Mouse (Mus musculus): ENCODE results near the gene Ciapin1. TPM values are rescaled to one million over a fixed set of nuclear protein-coding genes. Genes with fewer than 3 reads are reported as not detected.

Gene Ciapin1
- polyA plus RNA-seq, 1 experiment = 58.3 TPM

DNA sequence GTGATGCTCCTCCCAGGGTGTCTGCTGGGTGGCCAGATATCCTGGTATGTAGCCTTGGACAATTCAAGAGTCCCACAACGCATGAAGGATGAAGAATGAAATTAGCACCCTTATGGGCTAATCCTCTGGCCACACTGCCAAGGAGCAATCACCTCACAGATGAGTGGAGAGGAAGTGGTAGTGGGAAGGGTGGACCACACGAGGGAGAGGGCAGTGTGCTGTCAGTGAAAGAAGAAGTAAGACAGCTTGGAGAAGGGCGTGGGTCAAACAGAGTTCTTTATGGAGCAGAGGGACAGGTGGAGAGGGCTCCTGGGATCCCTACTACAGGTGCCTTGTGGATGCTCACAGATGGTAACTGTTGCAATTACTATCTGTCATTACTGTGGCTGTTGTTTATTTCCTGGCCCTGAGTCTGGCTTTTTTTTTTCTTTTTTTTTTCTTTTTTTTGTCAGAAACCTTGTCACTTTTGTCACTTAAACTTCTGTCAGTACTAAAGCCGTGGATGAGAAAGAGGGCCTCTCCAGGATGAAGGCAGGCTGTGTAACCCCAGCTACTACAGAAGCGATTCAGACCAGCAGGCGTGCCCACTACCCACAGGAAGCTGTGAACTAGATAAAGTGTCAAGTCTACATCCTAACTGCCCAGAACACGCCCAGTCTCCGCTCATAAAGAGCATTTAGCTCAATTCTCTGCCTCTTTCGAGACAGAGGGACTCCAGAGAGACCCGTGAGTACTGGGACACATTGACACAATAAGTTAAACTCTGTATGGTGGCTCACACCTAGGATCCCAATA lies 33.4 kb downstream of the Ciapin1 start:
- TF ChIP-seq POLR2A (IDR thresholded peaks at IDR 0.05; ENCODE audit: control insufficient read depth, low read depth, low read length) (no peak), CTCF (IDR thresholded peaks at IDR 0.05; ENCODE audit: control insufficient read depth, insufficient read depth, insufficient replicate concordance, low read depth, low read length) (no peak)

GRCm38 (mm10) chr8:94803551-94803950 lies 34.6 kb downstream of the Ciapin1 start:
- no peaks in the 10 kb centered on the region for H3K27me3 ChIP-seq (ENCODE audit: control insufficient read depth, insufficient read depth, low read length)
- no peaks in the 10 kb centered on the region for H3K4me1 ChIP-seq (ENCODE audit: control insufficient read depth, insufficient read depth, low read length)
- TF ChIP-seq POLR2A (IDR thresholded peaks at IDR 0.05; ENCODE audit: control insufficient read depth, low read depth, low read length) (no peak), CTCF (IDR thresholded peaks at IDR 0.05; ENCODE audit: control insufficient read depth, insufficient read depth, insufficient replicate concordance, low read depth, low read length) (no peak)
- no peak overlapping the region for H3K27ac ChIP-seq (ENCODE audit: control insufficient read depth, insufficient read depth, low read depth, low read length)
- no peak overlapping the region for H3K4me3 ChIP-seq (ENCODE audit: control insufficient read depth, low read depth, low read length)
- no peaks in the 10 kb centered on the region for H3K36me3 ChIP-seq (ENCODE audit: control insufficient read depth, insufficient read depth, low read length)

More for the DNA sequence above, 33.4 kb downstream of the Ciapin1 start:
- no peaks in the 10 kb centered on the region for H3K36me3 ChIP-seq (ENCODE audit: control insufficient read depth, insufficient read depth, low read length)
- H3K4me3 ChIP-seq (ENCODE audit: control insufficient read depth, low read depth, low read length) = no peak overlapping the region
- no peak overlapping the region for H3K27ac ChIP-seq (ENCODE audit: control insufficient read depth, insufficient read depth, low read depth, low read length)
- no peaks in the 10 kb centered on the region for H3K4me1 ChIP-seq (ENCODE audit: control insufficient read depth, insufficient read depth, low read length)
- H3K27me3 ChIP-seq (ENCODE audit: control insufficient read depth, insufficient read depth, low read length) = no peaks in the 10 kb centered on the region

DNA sequence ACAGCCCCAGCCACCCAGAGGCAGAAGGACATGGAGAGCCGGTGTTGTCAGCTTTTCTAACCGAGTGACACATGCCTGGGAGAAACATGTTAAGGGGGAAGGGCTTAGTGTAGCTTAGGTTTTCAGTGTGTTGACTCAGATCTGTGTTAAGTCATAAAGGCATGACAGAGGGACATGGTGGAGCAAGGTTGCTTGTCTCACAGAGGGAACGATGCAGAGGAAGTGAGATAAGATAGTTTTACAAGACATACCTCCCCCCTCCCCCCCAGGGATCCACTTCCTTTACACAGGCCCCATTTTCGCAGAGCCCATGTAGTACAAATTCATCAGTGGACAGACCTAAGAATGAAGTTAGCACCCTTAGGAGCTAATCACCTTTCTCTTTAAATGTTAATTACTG lies 35.8 kb downstream of the Ciapin1 start:
- no peaks in the 10 kb centered on the region for H3K27me3 ChIP-seq (ENCODE audit: control insufficient read depth, insufficient read depth, low read length)
- no peaks in the 10 kb centered on the region for H3K36me3 ChIP-seq (ENCODE audit: control insufficient read depth, insufficient read depth, low read length)
- H3K27ac ChIP-seq (ENCODE audit: control insufficient read depth, insufficient read depth, low read depth, low read length) = no peak overlapping the region
- no peak for TF ChIP-seq POLR2A (IDR thresholded peaks at IDR 0.05; ENCODE audit: control insufficient read depth, low read depth, low read length)
- no peak for TF ChIP-seq CTCF (IDR thresholded peaks at IDR 0.05; ENCODE audit: control insufficient read depth, insufficient read depth, insufficient replicate concordance, low read depth, low read length)
- peak overlapping the region; percentile 31; the same call in 1 of the 2 replicates for H3K4me3 ChIP-seq (ENCODE audit: control insufficient read depth, low read depth, low read length)
- no peaks in the 10 kb centered on the region for H3K4me1 ChIP-seq (ENCODE audit: control insufficient read depth, insufficient read depth, low read length)

- Histone ChIP-seq H3K36me3 (ENCODE audit: control insufficient read depth, insufficient read depth, low read length) (no peaks in the 10 kb centered on the region), H3K4me3 (ENCODE audit: control insufficient read depth, low read depth, low read length) (peak overlapping the region; percentile 3; the same call in 1 of the 2 replicates), H3K4me1 (ENCODE audit: control insufficient read depth, insufficient read depth, low read length) (no peaks in the 10 kb centered on the region), H3K27ac (ENCODE audit: control insufficient read depth, insufficient read depth, low read depth, low read length) (no peak overlapping the region), H3K27me3 (ENCODE audit: control insufficient read depth, insufficient read depth, low read length) (no peaks in the 10 kb centered on the region)
- TF ChIP-seq CTCF (IDR thresholded peaks at IDR 0.05; ENCODE audit: control insufficient read depth, insufficient read depth, insufficient replicate concordance, low read depth, low read length) = peak; percentile 41; the same call in 1 of the 2 replicates
- TF ChIP-seq POLR2A (IDR thresholded peaks at IDR 0.05; ENCODE audit: control insufficient read depth, low read depth, low read length) = no peak
Observed at GRCm38 (mm10) chr8:94801293-94802095, 36.7 kb downstream of the Ciapin1 start.

DNA sequence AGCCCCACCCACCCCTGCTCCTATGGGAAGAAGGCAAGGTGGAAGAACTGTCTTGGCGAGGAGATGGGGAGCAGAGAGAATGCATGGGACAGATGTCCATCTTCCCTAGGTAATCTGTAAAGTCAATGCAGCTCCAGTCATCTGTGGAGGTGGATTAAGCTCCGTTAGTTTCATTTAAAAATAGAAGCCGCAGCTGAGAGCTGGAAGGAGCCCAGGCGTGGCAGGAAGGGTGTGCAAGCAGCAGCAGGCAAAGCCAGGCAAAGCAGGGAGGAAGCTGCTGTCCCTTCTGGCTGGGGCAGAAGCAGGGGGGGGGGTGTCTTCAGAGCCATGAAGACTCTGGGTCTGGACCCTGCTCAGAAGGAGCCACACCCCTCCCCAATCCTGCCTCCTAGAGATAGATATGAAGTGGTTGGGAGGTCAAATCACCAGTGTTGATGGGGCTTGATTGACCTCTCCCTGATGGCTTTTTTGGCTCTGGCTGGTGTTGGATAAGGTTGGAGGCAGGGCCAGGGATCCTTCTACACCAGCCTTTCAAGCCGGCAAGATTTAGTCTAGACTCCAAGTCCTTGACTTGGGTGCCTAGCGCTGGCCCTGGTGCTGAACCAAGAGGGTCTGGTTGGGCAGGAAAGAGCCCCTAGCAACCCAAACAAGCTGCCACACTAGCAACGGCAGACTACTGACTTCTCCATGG lies 37.7 kb downstream of the Ciapin1 start:
- Histone ChIP-seq H3K27me3 (ENCODE audit: control insufficient read depth, insufficient read depth, low read length) (no peaks in the 10 kb centered on the region), H3K36me3 (ENCODE audit: control insufficient read depth, insufficient read depth, low read length) (no peaks in the 10 kb centered on the region), H3K4me3 (ENCODE audit: control insufficient read depth, low read depth, low read length) (no peak overlapping the region), H3K27ac (ENCODE audit: control insufficient read depth, insufficient read depth, low read depth, low read length) (no peak overlapping the region), H3K4me1 (ENCODE audit: control insufficient read depth, insufficient read depth, low read length) (no peaks in the 10 kb centered on the region)
- TF ChIP-seq POLR2A (IDR thresholded peaks at IDR 0.05; ENCODE audit: control insufficient read depth, low read depth, low read length) (no peak), CTCF (IDR thresholded peaks at IDR 0.05; ENCODE audit: control insufficient read depth, insufficient read depth, insufficient replicate concordance, low read depth, low read length) (no peak)

DNA sequence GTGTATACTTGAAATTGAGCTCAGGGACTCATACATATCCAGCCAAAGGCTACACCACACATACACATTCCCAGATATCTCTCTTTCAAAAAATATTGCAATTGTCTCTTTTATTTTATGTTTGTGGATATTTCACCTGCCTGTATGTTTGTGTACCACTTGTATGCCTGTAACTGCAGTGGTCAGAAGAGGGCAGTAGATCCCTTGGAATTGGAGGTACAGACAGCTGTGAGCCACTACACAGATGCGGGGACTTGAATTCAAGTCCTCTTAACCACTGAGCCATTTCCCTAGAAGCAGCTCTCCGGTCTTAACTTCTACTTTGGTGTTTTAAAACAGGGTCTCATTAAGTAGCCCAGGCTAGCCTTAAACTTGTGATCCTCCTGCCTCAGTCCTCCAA lies 43.4 kb downstream of the Ciapin1 start:
- Histone ChIP-seq H3K36me3 (ENCODE audit: control insufficient read depth, insufficient read depth, low read length) (no peaks in the 10 kb centered on the region), H3K27me3 (ENCODE audit: control insufficient read depth, insufficient read depth, low read length) (no peaks in the 10 kb centered on the region), H3K4me3 (ENCODE audit: control insufficient read depth, low read depth, low read length) (no peak overlapping the region), H3K4me1 (ENCODE audit: control insufficient read depth, insufficient read depth, low read length) (no peaks in the 10 kb centered on the region), H3K27ac (ENCODE audit: control insufficient read depth, insufficient read depth, low read depth, low read length) (no peak overlapping the region)
- no peak for TF ChIP-seq CTCF (IDR thresholded peaks at IDR 0.05; ENCODE audit: control insufficient read depth, insufficient read depth, insufficient replicate concordance, low read depth, low read length)

- H3K4me1 ChIP-seq (ENCODE audit: control insufficient read depth, insufficient read depth, low read length) = no peaks in the 10 kb centered on the region
- TF ChIP-seq POLR2A (IDR thresholded peaks at IDR 0.05; ENCODE audit: control insufficient read depth, low read depth, low read length) (no peak), CTCF (IDR thresholded peaks at IDR 0.05; ENCODE audit: control insufficient read depth, insufficient read depth, insufficient replicate concordance, low read depth, low read length) (no peak)
- H3K36me3 ChIP-seq (ENCODE audit: control insufficient read depth, insufficient read depth, low read length) = no peaks in the 10 kb centered on the region
- H3K27ac ChIP-seq (ENCODE audit: control insufficient read depth, insufficient read depth, low read depth, low read length) = no peak overlapping the region
- no peak overlapping the region for H3K4me3 ChIP-seq (ENCODE audit: control insufficient read depth, low read depth, low read length)
- H3K27me3 ChIP-seq (ENCODE audit: control insufficient read depth, insufficient read depth, low read length) = no peaks in the 10 kb centered on the region
Observed at GRCm38 (mm10) chr8:94794368-94794767, 43.8 kb downstream of the Ciapin1 start.

Data from testis, adult 2 months (tissue).